Mouse (Mus musculus) spleen, postnatal 14 days (tissue): ENCODE results near the gene Ykt6.
"Not testable (repeated sequence)": the region's sequence is repeated elsewhere in the genome, so short reads cannot be mapped to it uniquely, and the experiment has no call there.

Experiments
- DNase-seq, 2 experiments: peaks; one replicate each; pipeline ENCODE4 v3.0.0; 2021 to 2022; ENCODE audit warnings: low spot score in 2 of 2

The Ykt6 gene

GRCm38 (mm10) chr11:5955546-5956276 lies at the start of gene Ykt6:
Gene Ykt6 (plus strand): TSS chr11:5955693.
- peak; percentile 85 to 88 for DNase-seq

- DNase-seq, result no peak
Measured at GRCm38 (mm10) chr11:5905778-5906518, 49.5 kb upstream of the Ykt6 start.

GRCm38 (mm10) chr11:5907096-5907495 lies 48.4 kb upstream of the Ykt6 start:
- no peak for DNase-seq

GRCm38 (mm10) chr11:5908642-5909041 lies 46.9 kb upstream of the Ykt6 start:
- DNase-seq, result no peak

- peak in 1 of 2 experiments; percentile 42 for DNase-seq
Measured at GRCm38 (mm10) chr11:5912635-5913034, 42.9 kb upstream of the Ykt6 start.

- no peak for DNase-seq
Measured at GRCm38 (mm10) chr11:5913256-5913655, 42.2 kb upstream of the Ykt6 start.

GRCm38 (mm10) chr11:5913936-5914335 lies 41.6 kb upstream of the Ykt6 start:
- DNase-seq, result no peak

- DNase-seq, result no peak
Measured at GRCm38 (mm10) chr11:5914940-5915339, 40.6 kb upstream of the Ykt6 start.

- no peak for DNase-seq
Measured at GRCm38 (mm10) chr11:5915429-5916177, 39.9 kb upstream of the Ykt6 start.

- DNase-seq, result no peak
Measured at GRCm38 (mm10) chr11:5916178-5916548, 39.3 kb upstream of the Ykt6 start.

GRCm38 (mm10) chr11:5918111-5918510 lies 37.4 kb upstream of the Ykt6 start:
- no peak for DNase-seq

GRCm38 (mm10) chr11:5919606-5920005 lies 35.9 kb upstream of the Ykt6 start:
- no peak for DNase-seq

- no peak for DNase-seq
Measured at GRCm38 (mm10) chr11:5920323-5920960, 35.1 kb upstream of the Ykt6 start.

- DNase-seq, result no peak
Measured at GRCm38 (mm10) chr11:5924699-5925098, 30.8 kb upstream of the Ykt6 start.

- DNase-seq, result no peak
Measured at GRCm38 (mm10) chr11:5926696-5927220, 28.7 kb upstream of the Ykt6 start.

GRCm38 (mm10) chr11:5930578-5930977 lies 24.9 kb upstream of the Ykt6 start:
- no peak for DNase-seq

GRCm38 (mm10) chr11:5931947-5932346 lies 23.5 kb upstream of the Ykt6 start:
- not testable (repeated sequence) for DNase-seq

- not testable (repeated sequence) for DNase-seq
Measured at GRCm38 (mm10) chr11:5934531-5934930, 21.0 kb upstream of the Ykt6 start.

GRCm38 (mm10) chr11:5942966-5943365 lies 12.5 kb upstream of the Ykt6 start:
- DNase-seq, result no peak

GRCm38 (mm10) chr11:5945096-5945495 lies 10.4 kb upstream of the Ykt6 start:
- no peak for DNase-seq

- DNase-seq, result no peak
Measured at GRCm38 (mm10) chr11:5947796-5948195, 7.7 kb upstream of the Ykt6 start.
